Mouse (Mus musculus) forebrain, embryonic 12.5 days (tissue): ENCODE results near the gene Atp23. TPM values are rescaled to one million over a fixed set of nuclear protein-coding genes. Genes with fewer than 3 reads are reported as not detected.
A peak's percentile ranks its signal among the peaks of the same experiment; 100 is the strongest.

ENCODE experiments used
- ATAC-seq: fragments of 200-750 bp; cut with Nextera tagmentation; 2 replicates; pipeline ENCODE4 v1.8.0; 2017; ENCODE audit warnings: moderate TSS enrichment; ENCODE audit not compliant: low FRiP score
- H3K27ac ChIP-seq: fragments of 300-500 bp; sonication (generic); 2 replicates; pipeline ENCODE4 v1.5.1; 2016; ENCODE audit warnings: mild to moderate bottlenecking
- H3K27me3 ChIP-seq: fragments of 300-500 bp; sonication (generic); 2 replicates; pipeline ENCODE4 v1.6.1; 2016; ENCODE audit warnings: mild to moderate bottlenecking
- H3K36me3 ChIP-seq: fragments of 300-500 bp; sonication (generic); replicated peaks from 2 replicates; pipeline ENCODE4 v1.6.1; 2016; ENCODE audit warnings: mild to moderate bottlenecking
- H3K4me1 ChIP-seq: fragments of 300-500 bp; sonication (generic); 2 replicates; pipeline ENCODE4 v1.6.1; 2016
- H3K4me2 ChIP-seq: fragments of 300-500 bp; sonication (generic); 2 replicates; pipeline ENCODE4 v1.6.1; 2016; ENCODE audit warnings: mild to moderate bottlenecking, moderate library complexity
- H3K4me3 ChIP-seq: fragments of 300-500 bp; sonication (generic); replicated peaks from 2 replicates; pipeline ENCODE4 v1.5.1; 2016; ENCODE audit warnings: mild to moderate bottlenecking
- H3K9ac ChIP-seq: fragments of 300-500 bp; sonication (generic); 2 replicates; pipeline ENCODE4 v1.6.1; 2016; ENCODE audit warnings: mild to moderate bottlenecking
- H3K9me3 ChIP-seq: fragments of 300-500 bp; sonication (generic); 2 replicates; pipeline ENCODE4 v1.6.1; 2016
- WGBS: fragments of 180-500 bp; shearing (Covaris S2); methylation state at CpG from one replicate; pipeline ENCODE4 v1.1.7; 2016; 5-methylcytosine and 5-hydroxymethylcytosine counted together
- polyA plus RNA-seq: library from polyadenylated mRNA; unstranded; fragments of >200 nt; fragmentation: Nextera tagmentation; extraction: Ambion mirVana; gene quantifications from 2 replicates; pipeline ENCODE4 v1.2.1, GENCODE M21; 2016

Gene Atp23
- polyA plus RNA-seq = 14.2 and 14.5 TPM in 2 replicates

DNA sequence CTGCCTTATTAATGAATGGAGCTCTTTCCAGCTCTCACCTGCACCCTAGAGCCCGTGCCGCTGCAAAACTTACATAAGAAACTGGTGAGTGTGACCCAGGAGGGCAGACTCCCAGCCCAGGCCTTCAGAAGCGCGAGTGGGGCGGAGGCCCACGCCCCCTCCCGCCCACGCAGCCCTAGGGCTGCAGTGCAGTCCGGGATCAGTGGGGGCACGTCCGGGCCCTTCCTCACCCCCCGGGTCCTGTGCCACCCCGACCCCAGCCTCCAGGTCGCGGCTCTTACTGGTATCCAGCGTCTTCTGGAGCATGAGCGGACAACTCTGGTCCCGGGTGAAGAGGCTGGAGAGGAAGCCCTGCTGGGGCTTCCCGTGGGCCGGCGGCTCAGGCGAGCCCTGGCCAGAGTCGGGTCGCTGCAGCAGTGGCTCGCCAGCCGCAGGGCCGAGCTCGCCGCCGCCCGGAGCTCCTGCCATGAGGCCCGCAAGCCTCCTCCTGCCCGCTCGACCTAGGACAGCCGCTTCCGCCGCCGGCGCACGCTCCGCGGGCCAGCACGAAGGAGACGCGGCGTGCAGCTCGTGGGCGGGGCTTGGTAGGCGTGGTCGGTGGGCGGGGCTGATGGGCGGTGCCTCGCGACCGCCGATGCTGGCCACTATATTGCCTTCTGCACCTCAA, at the start of gene Atp23:
TSS of gene Atp23 (minus strand) at position 535 of the 667 bp plus-strand sequence.
- H3K27ac ChIP-seq = no peak within 1 kb of the TSS
- H3K9ac ChIP-seq = peak within 1 kb of the TSS; percentile 70
- 0 out of 2 replicates have a peak, but pooled peaks cover 8% of the 10 kb centered on the region for H3K36me3 ChIP-seq
- H3K4me3 ChIP-seq = peak within 1 kb of the TSS; percentile 71
- no peaks in the 10 kb centered on the region for H3K9me3 ChIP-seq
- WGBS = 0% methylated on average over 55 of the region's 56 CpGs
- H3K4me2 ChIP-seq = peak within 1 kb of the TSS; percentile 98
- H3K4me1 ChIP-seq = peaks cover 15% of the 10 kb centered on the region
- no peaks in the 10 kb centered on the region for H3K27me3 ChIP-seq
- peak; percentile 90 for ATAC-seq

GRCm38 (mm10) chr10:126950572-126950971, 49.4 kb upstream of the Atp23 start:
- no peak overlapping the region for H3K27ac ChIP-seq
- H3K9ac ChIP-seq = no peak overlapping the region
- no peaks in the 10 kb centered on the region for H3K9me3 ChIP-seq
- ATAC-seq = no peak
- 89% methylated on average over 4 of the region's 4 CpGs for WGBS
- no peak overlapping the region for H3K4me2 ChIP-seq
- H3K36me3 ChIP-seq = no peaks in the 10 kb centered on the region
- no peaks in the 10 kb centered on the region for H3K27me3 ChIP-seq
- H3K4me1 ChIP-seq = no peaks in the 10 kb centered on the region
- H3K4me3 ChIP-seq = no peak overlapping the region

DNA sequence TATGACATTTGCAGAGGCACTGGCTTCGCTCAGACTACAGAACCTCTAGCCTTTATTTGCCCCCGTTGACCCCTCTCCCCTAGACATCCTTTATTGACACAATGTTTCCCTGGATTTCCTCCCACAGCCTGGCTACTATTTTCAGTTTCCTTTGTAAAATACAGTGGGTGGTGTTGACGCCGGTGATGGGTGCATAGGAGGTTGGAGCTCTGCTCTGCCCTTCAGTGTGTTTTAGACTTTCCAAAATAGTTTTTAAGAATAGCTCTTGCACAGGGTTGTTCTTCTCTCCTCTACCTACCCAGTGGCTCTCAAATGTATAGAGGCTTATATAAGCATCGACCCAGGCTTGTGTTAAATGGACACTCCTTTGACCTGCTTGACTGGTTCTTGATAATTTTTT, 48.7 kb upstream of the Atp23 start:
- H3K4me2 ChIP-seq = no peak overlapping the region
- H3K9ac ChIP-seq = no peak overlapping the region
- 68% methylated on average over 5 of the region's 5 CpGs for WGBS
- H3K36me3 ChIP-seq = no peaks in the 10 kb centered on the region
- H3K27ac ChIP-seq = no peak overlapping the region
- no peaks in the 10 kb centered on the region for H3K4me1 ChIP-seq
- H3K27me3 ChIP-seq = no peaks in the 10 kb centered on the region
- no peak overlapping the region for H3K4me3 ChIP-seq
- ATAC-seq = no peak
- H3K9me3 ChIP-seq = no peaks in the 10 kb centered on the region

DNA sequence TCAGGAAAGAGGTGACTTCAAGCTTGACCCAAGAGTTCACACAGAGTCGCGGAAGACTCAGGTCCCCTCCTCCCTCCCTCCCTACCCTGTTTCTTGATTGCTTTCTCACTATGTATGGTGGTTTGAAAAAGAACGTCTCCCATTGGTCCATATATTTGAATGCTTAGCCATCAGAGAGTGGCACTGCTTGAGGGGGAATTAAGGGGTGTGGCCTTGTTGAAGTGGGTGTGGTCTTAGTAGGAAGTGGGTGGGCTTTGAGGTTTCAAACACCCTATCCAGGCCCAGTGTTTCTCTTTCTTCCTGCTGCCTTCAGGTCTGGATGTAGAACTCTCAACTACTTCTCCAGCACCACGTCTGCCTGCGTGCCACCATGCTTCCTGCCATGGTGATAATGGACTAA, 44.4 kb upstream of the Atp23 start:
- Histone ChIP-seq H3K9me3 (no peaks in the 10 kb centered on the region), H3K4me3 (no peak overlapping the region), H3K27ac (no peak overlapping the region), H3K9ac (no peak overlapping the region), H3K27me3 (no peaks in the 10 kb centered on the region), H3K4me2 (no peak overlapping the region), H3K4me1 (no peaks in the 10 kb centered on the region), H3K36me3 (no peaks in the 10 kb centered on the region)
- 92% methylated on average over 5 of the region's 5 CpGs for WGBS
- no peak for ATAC-seq

GRCm38 (mm10) chr10:126940949-126941348, 39.8 kb upstream of the Atp23 start:
- Histone ChIP-seq H3K4me3 (no peak overlapping the region), H3K27ac (no peak overlapping the region), H3K9me3 (no peaks in the 10 kb centered on the region), H3K36me3 (no peaks in the 10 kb centered on the region), H3K4me1 (no peaks in the 10 kb centered on the region), H3K27me3 (no peaks in the 10 kb centered on the region), H3K4me2 (no peak overlapping the region), H3K9ac (no peak overlapping the region)
- ATAC-seq = no peak
- WGBS = 79% methylated on average over 7 of the region's 7 CpGs

GRCm38 (mm10) chr10:126935556-126936381, 34.6 kb upstream of the Atp23 start:
- no peak for ATAC-seq
- Histone ChIP-seq H3K27ac (peak overlapping the region; percentile 63), H3K4me1 (peaks cover 19% of the 10 kb centered on the region), H3K4me3 (no peak overlapping the region), H3K9ac (0 out of 2 replicates have a peak overlapping the region, but pooled peaks have one; percentile 12), H3K27me3 (no peaks in the 10 kb centered on the region), H3K9me3 (0 out of 2 replicates have a peak, but pooled peaks cover 2% of the 10 kb centered on the region), H3K4me2 (no peak overlapping the region), H3K36me3 (no peaks in the 10 kb centered on the region)
- 60% methylated on average over 18 of the region's 18 CpGs for WGBS

GRCm38 (mm10) chr10:126935121-126935520, 34.0 kb upstream of the Atp23 start:
- no peak for ATAC-seq
- 85% methylated on average over 8 of the region's 8 CpGs for WGBS
- peak overlapping the region; percentile 63; the same call in 1 of the 2 replicates for H3K27ac ChIP-seq
- H3K9ac ChIP-seq = no peak overlapping the region
- no peak overlapping the region for H3K4me2 ChIP-seq
- H3K36me3 ChIP-seq = no peaks in the 10 kb centered on the region
- H3K9me3 ChIP-seq = 0 out of 2 replicates have a peak, but pooled peaks cover 2% of the 10 kb centered on the region
- H3K27me3 ChIP-seq = no peaks in the 10 kb centered on the region
- peaks cover 25% of the 10 kb centered on the region for H3K4me1 ChIP-seq
- H3K4me3 ChIP-seq = no peak overlapping the region

DNA sequence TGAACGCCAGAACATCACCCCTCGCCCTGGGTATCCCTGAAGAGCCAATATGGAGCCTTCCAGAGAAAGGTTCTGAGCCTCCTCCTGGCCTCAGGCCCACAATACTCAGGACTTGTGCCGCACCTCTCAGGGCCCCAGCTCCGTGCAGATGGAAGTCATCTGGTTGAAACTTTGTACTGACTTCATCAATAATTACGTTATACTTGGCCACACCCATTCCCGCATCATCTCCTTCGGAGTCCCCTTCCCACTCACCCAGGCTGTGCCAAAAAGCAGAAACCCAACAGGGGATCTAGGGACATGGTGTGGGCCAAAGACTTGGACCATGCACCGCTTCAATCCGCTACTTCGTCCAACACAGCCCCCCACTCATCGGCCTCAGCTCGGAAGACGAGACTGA, 33.4 kb upstream of the Atp23 start:
- ATAC-seq = no peak
- Histone ChIP-seq H3K27ac (no peak overlapping the region), H3K9ac (no peak overlapping the region), H3K27me3 (no peaks in the 10 kb centered on the region), H3K4me1 (peaks cover 31% of the 10 kb centered on the region), H3K4me2 (no peak overlapping the region), H3K9me3 (0 out of 2 replicates have a peak, but pooled peaks cover 2% of the 10 kb centered on the region), H3K4me3 (no peak overlapping the region), H3K36me3 (no peaks in the 10 kb centered on the region)
- 94% methylated on average over 13 of the region's 13 CpGs for WGBS

- ATAC-seq = no peak
- Histone ChIP-seq H3K27ac (peak overlapping the region; percentile 92), H3K27me3 (no peaks in the 10 kb centered on the region), H3K36me3 (no peaks in the 10 kb centered on the region), H3K9ac (0 out of 2 replicates have a peak overlapping the region, but pooled peaks have one; percentile 25), H3K4me1 (peaks cover 59% of the 10 kb centered on the region), H3K9me3 (0 out of 2 replicates have a peak, but pooled peaks cover 2% of the 10 kb centered on the region), H3K4me2 (no peak overlapping the region), H3K4me3 (no peak overlapping the region)
Measured at GRCm38 (mm10) chr10:126931760-126932139, 30.6 kb upstream of the Atp23 start.

- H3K27ac ChIP-seq = peak overlapping the region; percentile 92
- peaks cover 63% of the 10 kb centered on the region for H3K4me1 ChIP-seq
- H3K27me3 ChIP-seq = no peaks in the 10 kb centered on the region
- no peaks in the 10 kb centered on the region for H3K36me3 ChIP-seq
- H3K4me3 ChIP-seq = no peak overlapping the region
- WGBS = 66% methylated on average over 8 of the region's 8 CpGs
- H3K9ac ChIP-seq = 0 out of 2 replicates have a peak overlapping the region, but pooled peaks have one; percentile 25
- ATAC-seq = no peak
- 0 out of 2 replicates have a peak, but pooled peaks cover 2% of the 10 kb centered on the region for H3K9me3 ChIP-seq
- no peak overlapping the region; the same call in 1 of the 2 replicates for H3K4me2 ChIP-seq
Measured at GRCm38 (mm10) chr10:126931123-126931759, 30.1 kb upstream of the Atp23 start.

GRCm38 (mm10) chr10:126930270-126931121, 29.3 kb upstream of the Atp23 start:
- peak overlapping the region; percentile 21 for H3K4me2 ChIP-seq
- H3K9me3 ChIP-seq = 0 out of 2 replicates have a peak, but pooled peaks cover 2% of the 10 kb centered on the region
- H3K9ac ChIP-seq = peak overlapping the region; percentile 40; the same call in 1 of the 2 replicates
- no peaks in the 10 kb centered on the region for H3K36me3 ChIP-seq
- H3K27ac ChIP-seq = peak overlapping the region; percentile 92
- no peak overlapping the region for H3K4me3 ChIP-seq
- H3K4me1 ChIP-seq = peaks cover 65% of the 10 kb centered on the region
- peak; percentile 42; the same call in 1 of the 2 replicates for ATAC-seq
- WGBS = 25% methylated on average over 15 of the region's 15 CpGs
- 0 out of 2 replicates have a peak, but pooled peaks cover 6% of the 10 kb centered on the region for H3K27me3 ChIP-seq
